Mouse (Mus musculus) splenic B cell, adult 2 months (primary cell): Measurements from ENCODE around the gene Sumo3.
A peak's percentile ranks its signal among the peaks of the same experiment; 100 is the strongest.

Experiments
- DNase-seq: peaks from one replicate; pipeline ENCODE4 v3.0.0-alpha.2; 2011; ENCODE audit warnings: low read depth, low spot score
- H3K27me3 ChIP-seq: 2 replicates; pipeline ENCODE4 v1.6.1; 2012; ENCODE audit warnings: mild to moderate bottlenecking, low read length, moderate library complexity, mixed read lengths; ENCODE audit not compliant: control insufficient read depth, poor library complexity, insufficient read depth, severe bottlenecking
- H3K36me3 ChIP-seq: 2 replicates; pipeline ENCODE4 v1.6.1; 2012; ENCODE audit warnings: mild to moderate bottlenecking, low read length, moderate library complexity, mixed read lengths; ENCODE audit not compliant: control insufficient read depth, poor library complexity, insufficient read depth, severe bottlenecking

Gene Sumo3

GRCm38 (mm10) chr10:77606855-77607254 lies 958 bp downstream of the Sumo3 start:
- H3K27me3 ChIP-seq, result no peaks in the 10 kb centered on the region
- peak; percentile 57 for DNase-seq

DNA sequence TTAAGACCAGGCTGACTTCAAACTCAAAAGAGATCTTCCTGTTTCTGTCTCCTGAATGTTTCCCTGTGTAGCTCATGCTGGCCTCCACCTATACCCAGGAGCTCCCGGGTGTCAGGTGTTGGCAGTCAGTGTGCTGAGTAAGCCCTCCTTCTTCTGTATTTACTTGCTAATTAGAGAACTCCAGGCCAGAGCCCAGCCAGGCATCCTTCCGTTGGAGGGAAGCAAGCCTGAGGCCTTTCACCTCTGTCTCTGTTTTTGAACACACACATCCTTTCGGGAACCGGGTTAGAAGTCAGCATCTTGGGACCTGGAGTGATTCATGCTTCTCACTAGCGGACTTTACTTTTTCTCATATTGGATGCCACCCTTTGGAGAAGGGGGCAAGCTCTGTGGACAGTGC lies 1.5 kb downstream of the Sumo3 start:
- Histone ChIP-seq H3K27me3 (no peaks in the 10 kb centered on the region), H3K36me3 (no peaks in the 10 kb centered on the region)
- peak; percentile 31 for DNase-seq

More at GRCm38 (mm10) chr10:77606855-77607254, 958 bp downstream of the Sumo3 start:
- no peaks in the 10 kb centered on the region for H3K36me3 ChIP-seq

DNA sequence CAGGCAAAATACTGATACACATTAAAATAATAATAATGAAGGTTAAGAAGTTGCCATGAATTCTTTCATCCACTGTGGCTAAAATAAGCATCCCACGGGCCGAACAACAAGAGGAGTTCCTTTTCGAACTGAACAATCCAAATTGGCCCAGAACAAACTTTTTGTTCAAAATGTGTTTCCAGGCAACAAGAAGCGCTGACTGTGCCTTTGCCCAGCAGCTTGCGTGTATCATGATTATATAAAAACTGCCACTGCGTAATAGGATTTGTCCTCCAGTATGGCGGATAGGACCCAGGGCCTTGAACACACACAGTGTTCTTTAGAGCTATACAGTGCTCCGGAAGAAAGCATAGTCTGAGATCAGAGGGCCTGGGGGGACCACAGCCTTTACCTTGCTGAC lies 2.7 kb downstream of the Sumo3 start:
- no peaks in the 10 kb centered on the region for H3K27me3 ChIP-seq

DNA sequence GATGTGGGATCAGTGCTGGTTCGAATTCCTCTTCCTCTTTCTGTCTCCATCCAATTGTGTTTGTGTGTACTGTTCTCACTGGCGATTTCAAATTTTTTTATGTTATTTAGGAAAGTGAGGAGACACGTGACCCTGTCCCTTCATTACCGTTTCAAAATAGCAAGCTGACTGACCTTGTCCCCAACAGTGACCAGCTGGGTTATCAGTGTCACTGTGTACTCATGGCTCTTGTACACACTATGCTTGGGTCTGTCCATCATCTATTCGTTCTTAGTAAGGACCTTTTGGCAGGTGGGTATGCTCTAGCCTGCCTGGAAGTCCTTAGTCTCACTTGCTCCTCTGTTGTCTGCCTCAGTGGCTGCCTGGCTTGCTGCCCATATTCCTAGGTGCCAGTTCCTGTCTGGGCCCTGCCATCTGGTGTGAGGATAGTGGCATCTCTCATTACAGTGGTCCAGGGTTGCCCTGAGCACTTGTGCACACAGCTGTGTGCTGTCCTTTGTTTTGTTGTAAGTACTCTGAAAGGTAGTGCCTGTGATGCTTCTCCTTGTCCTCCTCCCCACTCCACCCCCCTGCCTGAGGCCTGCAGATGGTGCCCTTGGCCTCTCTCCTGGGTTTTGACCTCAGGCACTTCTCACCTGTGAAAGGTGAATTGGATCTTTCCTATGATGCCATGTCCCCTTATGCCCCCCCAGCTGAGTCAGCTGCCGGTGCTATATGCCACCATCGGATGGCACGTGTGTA lies 4.5 kb downstream of the Sumo3 start:
- peaks cover 2% of the 10 kb centered on the region for H3K36me3 ChIP-seq
- no peak for DNase-seq
- no peaks in the 10 kb centered on the region for H3K27me3 ChIP-seq

More for the DNA sequence above, 2.7 kb downstream of the Sumo3 start:
- DNase-seq, result no peak
- H3K36me3 ChIP-seq, result no peaks in the 10 kb centered on the region; the same call in 1 of the 2 replicates

- Histone ChIP-seq H3K27me3 (no peaks in the 10 kb centered on the region), H3K36me3 (peaks cover 2% of the 10 kb centered on the region)
- DNase-seq, result no peak
Measured at GRCm38 (mm10) chr10:77613409-77613808, 7.5 kb downstream of the Sumo3 start.

DNA sequence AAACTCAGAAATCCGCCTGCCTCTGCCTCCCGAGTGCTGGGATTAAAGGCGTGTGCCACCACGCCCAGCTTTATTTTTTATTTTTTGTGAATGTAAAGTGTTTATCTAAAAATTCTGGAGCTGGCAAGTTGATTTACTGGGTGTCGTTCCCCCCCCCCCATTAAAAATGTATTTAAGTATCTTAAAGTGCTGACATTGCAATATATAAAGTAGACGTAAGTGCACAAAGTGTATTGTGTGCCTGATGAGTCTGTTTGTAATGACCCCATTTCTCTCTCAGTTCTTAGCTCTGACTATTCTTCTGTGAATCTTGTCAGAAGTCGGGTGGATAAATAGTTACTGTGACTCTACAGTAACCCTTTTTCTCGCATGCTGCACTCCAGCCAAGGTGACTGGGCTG lies 9.8 kb downstream of the Sumo3 start:
- no peaks in the 10 kb centered on the region for H3K27me3 ChIP-seq
- H3K36me3 ChIP-seq, result peaks cover 2% of the 10 kb centered on the region
- DNase-seq, result no peak

DNA sequence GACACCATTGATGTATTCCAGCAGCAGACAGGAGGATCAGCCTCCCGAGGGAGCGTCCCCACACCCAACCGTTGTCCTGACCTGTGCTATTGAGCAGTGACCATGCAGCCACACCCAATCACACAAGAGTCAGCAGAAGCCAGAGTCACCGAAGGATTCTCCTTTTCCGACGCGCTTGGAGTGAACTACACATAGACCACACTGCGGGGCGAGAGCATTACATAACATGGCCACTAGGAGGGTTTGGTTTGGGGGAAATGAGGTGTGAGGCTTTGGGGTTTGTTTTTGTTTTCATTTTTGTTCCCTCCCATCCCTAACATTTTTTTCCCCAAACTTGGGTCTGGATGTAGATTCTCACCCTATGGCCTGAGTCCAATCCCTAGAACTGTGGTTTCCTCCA lies 10.3 kb downstream of the Sumo3 start:
- Histone ChIP-seq H3K36me3 (peaks cover 2% of the 10 kb centered on the region), H3K27me3 (no peaks in the 10 kb centered on the region)
- no peak for DNase-seq

DNA sequence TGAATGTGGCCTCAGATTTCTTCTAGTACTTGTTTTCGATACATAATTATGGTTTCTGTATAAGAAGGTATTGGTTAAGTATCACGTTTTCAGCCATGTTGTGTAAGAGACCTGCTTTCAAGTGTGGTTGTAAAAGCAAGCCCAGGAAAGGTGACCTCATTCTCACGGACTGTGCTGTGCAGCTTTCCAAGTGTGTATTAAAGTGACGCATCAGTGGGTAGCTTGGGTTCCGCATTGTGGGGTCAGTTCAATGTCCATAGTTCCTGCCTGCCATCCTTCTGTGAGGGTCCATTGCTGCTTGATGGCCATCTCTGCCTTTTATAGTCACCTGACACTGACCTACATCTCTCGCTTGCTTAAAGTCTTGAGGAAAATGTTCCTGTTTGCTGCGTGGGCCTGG lies 11.0 kb downstream of the Sumo3 start:
- H3K27me3 ChIP-seq, result no peaks in the 10 kb centered on the region
- peaks cover 2% of the 10 kb centered on the region for H3K36me3 ChIP-seq
- DNase-seq, result no peak

- no peak for DNase-seq
- Histone ChIP-seq H3K36me3 (peaks cover 3% of the 10 kb centered on the region; the same call in 1 of the 2 replicates), H3K27me3 (no peaks in the 10 kb centered on the region)
Measured at GRCm38 (mm10) chr10:77621546-77621945, 15.6 kb downstream of the Sumo3 start.

DNA sequence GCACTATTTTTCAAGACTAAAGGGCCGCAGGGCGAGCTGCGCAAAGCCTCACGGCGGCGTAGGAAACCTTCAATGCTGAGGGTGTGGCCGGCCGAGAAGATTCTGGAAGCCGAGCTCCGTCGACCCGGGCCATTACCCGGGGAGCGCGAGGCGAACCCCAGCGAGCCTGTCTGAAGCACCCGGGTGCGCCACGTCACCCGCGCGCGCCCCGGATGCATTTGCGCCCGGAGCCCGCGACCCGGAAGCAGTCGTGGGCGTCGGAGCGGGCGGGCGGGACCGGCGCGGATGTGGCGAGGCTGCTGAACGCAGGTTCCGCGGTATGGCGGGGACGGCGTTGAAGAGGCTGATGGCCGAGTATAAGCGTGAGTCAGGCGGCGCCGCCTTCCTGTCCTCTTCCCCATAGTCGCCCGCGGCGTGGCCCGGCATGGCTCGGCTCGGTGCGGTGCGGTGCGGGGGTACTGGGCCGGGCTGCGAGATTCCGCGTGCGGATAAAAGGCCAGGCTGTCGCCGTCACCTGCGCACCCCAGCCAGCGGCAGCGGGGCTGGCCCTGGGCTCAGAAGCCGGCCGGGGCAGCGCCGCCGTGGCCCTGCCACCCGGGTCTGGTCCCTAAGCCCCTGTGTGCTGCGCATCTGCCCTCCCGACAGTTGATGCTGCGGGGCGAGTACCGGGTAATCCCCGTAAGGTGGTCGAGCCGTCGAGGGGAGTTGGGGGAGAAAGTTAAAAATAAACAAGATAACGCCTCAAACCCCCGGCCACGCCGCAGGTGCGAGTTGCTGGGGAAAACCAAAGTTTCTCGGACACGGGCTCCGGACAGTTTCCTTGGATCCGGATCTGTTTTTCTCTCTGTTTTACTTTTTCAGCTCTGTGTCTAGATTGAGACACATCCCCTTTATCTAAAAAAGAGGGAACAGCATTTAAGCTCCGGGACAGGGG lies 16.4 kb downstream of the Sumo3 start, which contains the start of gene Ube2g2:
Ube2g2 (plus strand) TSS at position 221 of the 934 bp plus-strand sequence.
- peak; percentile 97 for DNase-seq
- Histone ChIP-seq H3K27me3 (no peaks in the 10 kb centered on the region), H3K36me3 (peaks cover 3% of the 10 kb centered on the region; the same call in 1 of the 2 replicates)

DNA sequence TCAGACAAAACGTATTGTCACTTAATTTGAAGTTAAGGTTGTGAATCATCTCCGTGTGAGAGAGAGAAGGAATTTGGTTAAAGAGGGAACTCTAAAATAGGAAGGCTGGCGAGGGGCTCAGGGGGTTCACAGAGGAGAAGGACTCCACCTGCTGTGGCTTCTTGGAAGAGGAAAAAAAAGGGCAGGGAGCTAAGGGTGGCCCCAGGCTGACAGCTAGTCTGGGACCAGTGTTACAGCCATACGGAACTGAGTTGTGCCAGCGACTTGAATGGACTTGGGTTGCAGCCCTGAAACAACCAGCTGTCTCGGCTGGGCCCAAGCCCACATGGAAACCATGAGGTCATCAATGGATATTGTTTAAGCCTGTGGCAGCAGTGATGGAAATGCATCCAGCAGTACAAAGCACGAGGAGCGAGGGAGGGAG lies 17.2 kb downstream of the Sumo3 start:
- DNase-seq, result no peak
- H3K36me3 ChIP-seq, result peaks cover 3% of the 10 kb centered on the region; the same call in 1 of the 2 replicates
- no peaks in the 10 kb centered on the region for H3K27me3 ChIP-seq

GRCm38 (mm10) chr10:77623639-77624400 lies 17.9 kb downstream of the Sumo3 start:
- H3K27me3 ChIP-seq, result no peaks in the 10 kb centered on the region
- DNase-seq, result no peak
- H3K36me3 ChIP-seq, result peaks cover 3% of the 10 kb centered on the region; the same call in 1 of the 2 replicates

DNA sequence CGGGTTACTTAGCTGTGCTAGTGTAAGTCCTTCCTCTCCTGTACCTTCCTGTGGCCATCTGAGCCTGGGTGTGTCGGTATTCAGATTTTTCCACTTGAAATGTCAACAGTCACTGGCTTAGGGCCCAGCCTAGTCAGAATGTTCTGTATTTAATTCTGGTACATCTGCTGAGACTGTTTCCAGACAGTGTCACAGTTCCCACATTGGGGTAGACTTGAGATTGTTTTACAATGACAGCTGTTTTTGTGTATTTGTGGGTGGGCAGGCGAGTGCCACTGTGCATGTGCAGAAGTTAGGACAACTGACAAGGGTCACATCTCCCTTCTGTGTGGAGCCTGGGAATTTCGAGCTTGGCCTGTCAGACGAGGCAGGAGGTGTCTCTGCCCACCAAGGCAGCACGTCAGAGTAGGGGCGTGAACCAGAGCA lies 18.7 kb downstream of the Sumo3 start:
- Histone ChIP-seq H3K36me3 (peaks cover 3% of the 10 kb centered on the region; the same call in 1 of the 2 replicates), H3K27me3 (no peaks in the 10 kb centered on the region)
- DNase-seq, result no peak

- no peaks in the 10 kb centered on the region for H3K27me3 ChIP-seq
- no peak for DNase-seq
Measured at GRCm38 (mm10) chr10:77626036-77626435, 20.1 kb downstream of the Sumo3 start.

More at GRCm38 (mm10) chr10:77626036-77626435, 20.1 kb downstream of the Sumo3 start:
- H3K36me3 ChIP-seq, result peaks cover 3% of the 10 kb centered on the region; the same call in 1 of the 2 replicates
